Mouse (Mus musculus): ENCODE data around the gene Rpusd3. TPM values are rescaled to one million over a fixed set of nuclear protein-coding genes. Genes with fewer than 3 reads are reported as not detected.

The Rpusd3 gene
- polyA plus RNA-seq, 1 experiment from 2014 or later = 40.8 TPM

GRCm38 (mm10) chr6:113424187-113424586, 5.0 kb upstream of the Rpusd3 start:
- Histone ChIP-seq H3K27me3 (ENCODE audit: low read depth, poor library complexity, severe bottlenecking) (no peaks in the 10 kb centered on the region), H3K4me1 (peaks cover 3% of the 10 kb centered on the region), H3K36me3 (no peaks in the 10 kb centered on the region), H3K9me3 (replicated peaks) (no peaks in the 10 kb centered on the region), H3K27ac (no peak overlapping the region), H3K4me3 (no peak overlapping the region)
- DNase-seq (ENCODE audit: low spot score) = no peak
- WGBS = 87% methylated on average over 7 of the region's 7 CpGs

- Histone ChIP-seq H3K4me1 (peaks cover 11% of the 10 kb centered on the region), H3K36me3 (no peaks in the 10 kb centered on the region), H3K27me3 (ENCODE audit: low read depth, poor library complexity, severe bottlenecking) (no peaks in the 10 kb centered on the region), H3K27ac (no peak overlapping the region), H3K4me3 (no peak overlapping the region), H3K9me3 (replicated peaks) (no peaks in the 10 kb centered on the region)
- 80% methylated on average over 4 of the region's 4 CpGs for WGBS
- DNase-seq (ENCODE audit: low spot score) = no peak
Measured at GRCm38 (mm10) chr6:113423000-113423399, 3.9 kb upstream of the Rpusd3 start.

- Histone ChIP-seq H3K27me3 (ENCODE audit: low read depth, poor library complexity, severe bottlenecking) (no peaks in the 10 kb centered on the region), H3K9me3 (replicated peaks) (no peaks in the 10 kb centered on the region), H3K4me1 (peaks cover 15% of the 10 kb centered on the region), H3K36me3 (peaks cover 36% of the 10 kb centered on the region), H3K27ac (peak overlapping the region; percentile 81), H3K4me3 (peak overlapping the region; percentile 64)
- DNase-seq (ENCODE audit: low spot score) = peak; percentile 60
- WGBS = 18% methylated on average over 16 of the region's 16 CpGs
Measured at GRCm38 (mm10) chr6:113418441-113419198, 520 bp downstream of the Rpusd3 start.

- H3K4me3 ChIP-seq = no peak overlapping the region
- H3K4me1 ChIP-seq = peaks cover 15% of the 10 kb centered on the region
- H3K9me3 ChIP-seq (replicated peaks) = no peaks in the 10 kb centered on the region
- DNase-seq (ENCODE audit: low spot score) = no peak
- peaks cover 38% of the 10 kb centered on the region for H3K36me3 ChIP-seq
- no peaks in the 10 kb centered on the region for H3K27me3 ChIP-seq (ENCODE audit: low read depth, poor library complexity, severe bottlenecking)
- no peak overlapping the region for H3K27ac ChIP-seq
- 91% methylated on average over 5 of the region's 5 CpGs for whole genome bisulfite sequencing
Measured at GRCm38 (mm10) chr6:113416416-113416815, 2.7 kb downstream of the Rpusd3 start.

GRCm38 (mm10) chr6:113410001-113410400, 9.1 kb downstream of the Rpusd3 start:
- Histone ChIP-seq H3K9me3 (replicated peaks) (no peaks in the 10 kb centered on the region), H3K4me1 (peaks cover 16% of the 10 kb centered on the region), H3K27me3 (ENCODE audit: low read depth, poor library complexity, severe bottlenecking) (no peaks in the 10 kb centered on the region), H3K27ac (no peak overlapping the region), H3K4me3 (no peak overlapping the region), H3K36me3 (peaks cover 27% of the 10 kb centered on the region)
- 73% methylated on average over 1 of the region's 1 CpGs for WGBS
- DNase-seq (ENCODE audit: low spot score) = no peak

- Histone ChIP-seq H3K9me3 (replicated peaks) (no peaks in the 10 kb centered on the region), H3K27me3 (ENCODE audit: low read depth, poor library complexity, severe bottlenecking) (no peaks in the 10 kb centered on the region), H3K27ac (no peak overlapping the region), H3K36me3 (peaks cover 11% of the 10 kb centered on the region; the same call in 1 of the 2 replicates), H3K4me1 (peaks cover 16% of the 10 kb centered on the region), H3K4me3 (no peak overlapping the region)
- 80% methylated on average over 9 of the region's 9 CpGs for WGBS
- DNase-seq (ENCODE audit: low spot score) = no peak
Measured at GRCm38 (mm10) chr6:113406683-113407082, 12.5 kb downstream of the Rpusd3 start.

- Histone ChIP-seq H3K4me3 (no peak overlapping the region), H3K4me1 (peaks cover 16% of the 10 kb centered on the region), H3K27ac (no peak overlapping the region), H3K9me3 (replicated peaks) (no peaks in the 10 kb centered on the region), H3K36me3 (peaks cover 14% of the 10 kb centered on the region; the same call in 1 of the 2 replicates), H3K27me3 (ENCODE audit: low read depth, poor library complexity, severe bottlenecking) (no peaks in the 10 kb centered on the region)
- WGBS = 88% methylated on average over 6 of the region's 6 CpGs
- no peak for DNase-seq (ENCODE audit: low spot score)
Measured at GRCm38 (mm10) chr6:113405483-113405882, 13.7 kb downstream of the Rpusd3 start.

- WGBS = 86% methylated on average over 12 of the region's 12 CpGs
- no peak for DNase-seq (ENCODE audit: low spot score)
- H3K36me3 ChIP-seq = peaks cover 17% of the 10 kb centered on the region; the same call in 1 of the 2 replicates
- H3K4me1 ChIP-seq = peaks cover 16% of the 10 kb centered on the region
- H3K27me3 ChIP-seq (ENCODE audit: low read depth, poor library complexity, severe bottlenecking) = no peaks in the 10 kb centered on the region
- no peak overlapping the region for H3K4me3 ChIP-seq
- H3K9me3 ChIP-seq (replicated peaks) = no peaks in the 10 kb centered on the region
- peak overlapping the region; percentile 26; the same call in 1 of the 2 replicates for H3K27ac ChIP-seq
Measured at GRCm38 (mm10) chr6:113404649-113405448, 14.3 kb downstream of the Rpusd3 start.

GRCm38 (mm10) chr6:113402094-113402493, 17.0 kb downstream of the Rpusd3 start:
- no peaks in the 10 kb centered on the region for H3K27me3 ChIP-seq (ENCODE audit: low read depth, poor library complexity, severe bottlenecking)
- H3K9me3 ChIP-seq (replicated peaks) = no peaks in the 10 kb centered on the region
- H3K4me3 ChIP-seq = no peak overlapping the region
- no peaks in the 10 kb centered on the region for H3K4me1 ChIP-seq
- H3K27ac ChIP-seq = no peak overlapping the region
- no peak for DNase-seq (ENCODE audit: low spot score)
- 91% methylated on average over 13 of the region's 13 CpGs for WGBS
- H3K36me3 ChIP-seq = peaks cover 14% of the 10 kb centered on the region; the same call in 1 of the 2 replicates

GRCm38 (mm10) chr6:113396270-113397030, 22.7 kb downstream of the Rpusd3 start:
- 84% methylated on average over 10 of the region's 10 CpGs for WGBS
- peaks cover 23% of the 10 kb centered on the region for H3K4me1 ChIP-seq

GRCm38 (mm10) chr6:113395501-113395900, 23.6 kb downstream of the Rpusd3 start:
- 88% methylated on average over 6 of the region's 6 CpGs for WGBS
- H3K27me3 ChIP-seq (ENCODE audit: low read depth, poor library complexity, severe bottlenecking) = no peaks in the 10 kb centered on the region
- no peak for DNase-seq (ENCODE audit: low spot score)
- no peaks in the 10 kb centered on the region for H3K9me3 ChIP-seq (replicated peaks)
- H3K4me3 ChIP-seq = no peak overlapping the region
- H3K27ac ChIP-seq = no peak overlapping the region
- H3K36me3 ChIP-seq = peaks cover 22% of the 10 kb centered on the region
- peaks cover 23% of the 10 kb centered on the region for H3K4me1 ChIP-seq

More at GRCm38 (mm10) chr6:113396270-113397030, 22.7 kb downstream of the Rpusd3 start:
- Histone ChIP-seq H3K4me3 (no peak overlapping the region), H3K36me3 (peaks cover 18% of the 10 kb centered on the region), H3K27me3 (ENCODE audit: low read depth, poor library complexity, severe bottlenecking) (no peaks in the 10 kb centered on the region), H3K9me3 (replicated peaks) (no peaks in the 10 kb centered on the region), H3K27ac (no peak overlapping the region)
- no peak for DNase-seq (ENCODE audit: low spot score)

- Histone ChIP-seq H3K27ac (no peak overlapping the region), H3K27me3 (ENCODE audit: low read depth, poor library complexity, severe bottlenecking) (no peaks in the 10 kb centered on the region), H3K4me3 (no peak overlapping the region), H3K9me3 (replicated peaks) (no peaks in the 10 kb centered on the region), H3K36me3 (peaks cover 25% of the 10 kb centered on the region), H3K4me1 (peaks cover 23% of the 10 kb centered on the region)
- no peak for DNase-seq (ENCODE audit: low spot score)
- WGBS = 93% methylated on average over 11 of the region's 11 CpGs
Measured at GRCm38 (mm10) chr6:113394811-113395210, 24.3 kb downstream of the Rpusd3 start.

Data from limb, embryonic 10.5 days (tissue).